Mouse (Mus musculus): ENCODE data around the gene Dhfr. TPM values are rescaled to one million over a fixed set of nuclear protein-coding genes. Genes with fewer than 3 reads are reported as not detected.

Gene Dhfr
- 20.6 and 25.4 TPM in 2 replicates for total RNA-seq (2014; fragmentation: Nextera tagmentation)
- total RNA-seq (2017) = 26.5 and 26.9 TPM in 2 replicates

GRCm38 (mm10) chr13:92354456-92355271, at the start of gene Dhfr, which contains the start of gene Msh3:
Dhfr (plus strand) TSS chr13:92354726.
Msh3 (minus strand) TSS chr13:92355003.
- ATAC-seq (replicated peaks; ENCODE audit: poor library complexity, severe bottlenecking) = peak; percentile 89

GRCm38 (mm10) chr13:92305680-92306079, 48.8 kb upstream of the Dhfr start, which contains the start of gene Gm20379:
Gm20379 (plus strand) TSS chr13:92305980.
- no peak for ATAC-seq (replicated peaks; ENCODE audit: poor library complexity, severe bottlenecking)

- ATAC-seq (replicated peaks; ENCODE audit: poor library complexity, severe bottlenecking) = no peak
Observed at GRCm38 (mm10) chr13:92314613-92315012, 39.9 kb upstream of the Dhfr start.

GRCm38 (mm10) chr13:92320770-92321169, 33.8 kb upstream of the Dhfr start:
- ATAC-seq (replicated peaks; ENCODE audit: poor library complexity, severe bottlenecking) = peak; percentile 85

- no peak for ATAC-seq (replicated peaks; ENCODE audit: poor library complexity, severe bottlenecking)
Observed at GRCm38 (mm10) chr13:92326030-92326429, 28.5 kb upstream of the Dhfr start.

- ATAC-seq (replicated peaks; ENCODE audit: poor library complexity, severe bottlenecking) = no peak
Observed at GRCm38 (mm10) chr13:92328000-92328399, 26.5 kb upstream of the Dhfr start.

GRCm38 (mm10) chr13:92330621-92331020, 23.9 kb upstream of the Dhfr start:
- ATAC-seq (replicated peaks; ENCODE audit: poor library complexity, severe bottlenecking) = no peak

GRCm38 (mm10) chr13:92332103-92332879, 22.2 kb upstream of the Dhfr start:
- ATAC-seq (replicated peaks; ENCODE audit: poor library complexity, severe bottlenecking) = no peak

GRCm38 (mm10) chr13:92336857-92337256, 17.7 kb upstream of the Dhfr start:
- peak; percentile 55 for ATAC-seq (replicated peaks; ENCODE audit: poor library complexity, severe bottlenecking)

- ATAC-seq (replicated peaks; ENCODE audit: poor library complexity, severe bottlenecking) = no peak
Observed at GRCm38 (mm10) chr13:92337773-92338462, 16.6 kb upstream of the Dhfr start.

GRCm38 (mm10) chr13:92339787-92340186, 14.7 kb upstream of the Dhfr start:
- ATAC-seq (replicated peaks; ENCODE audit: poor library complexity, severe bottlenecking) = no peak

- ATAC-seq (replicated peaks; ENCODE audit: poor library complexity, severe bottlenecking) = no peak
Observed at GRCm38 (mm10) chr13:92344033-92344432, 10.5 kb upstream of the Dhfr start.

GRCm38 (mm10) chr13:92346338-92346737, 8.2 kb upstream of the Dhfr start:
- ATAC-seq (replicated peaks; ENCODE audit: poor library complexity, severe bottlenecking) = no peak

- ATAC-seq (replicated peaks; ENCODE audit: poor library complexity, severe bottlenecking) = no peak
Observed at GRCm38 (mm10) chr13:92351100-92351499, 3.4 kb upstream of the Dhfr start.

- 0 out of 2 replicates have a peak, but pooled peaks have one; percentile 6 for ATAC-seq (replicated peaks; ENCODE audit: poor library complexity, severe bottlenecking)
Observed at GRCm38 (mm10) chr13:92353956-92354355, 570 bp upstream of the Dhfr start.

GRCm38 (mm10) chr13:92355272-92355643, 732 bp downstream of the Dhfr start:
- ATAC-seq (replicated peaks; ENCODE audit: poor library complexity, severe bottlenecking) = peak; percentile 37

- no peak for ATAC-seq (replicated peaks; ENCODE audit: poor library complexity, severe bottlenecking)
Observed at GRCm38 (mm10) chr13:92356376-92356775, 1.9 kb downstream of the Dhfr start.

- no peak for ATAC-seq (replicated peaks; ENCODE audit: poor library complexity, severe bottlenecking)
Observed at GRCm38 (mm10) chr13:92357644-92358043, 3.1 kb downstream of the Dhfr start.

- ATAC-seq (replicated peaks; ENCODE audit: poor library complexity, severe bottlenecking) = no peak
Observed at GRCm38 (mm10) chr13:92361609-92362008, 7.1 kb downstream of the Dhfr start.

- no peak for ATAC-seq (replicated peaks; ENCODE audit: poor library complexity, severe bottlenecking)
Observed at GRCm38 (mm10) chr13:92365312-92365711, 10.8 kb downstream of the Dhfr start.

- ATAC-seq (replicated peaks; ENCODE audit: poor library complexity, severe bottlenecking) = no peak
Observed at GRCm38 (mm10) chr13:92370811-92371210, 16.3 kb downstream of the Dhfr start.
